Mouse (Mus musculus): ENCODE measurements at regions not wholly inside any gene's neighbourhood (a gene's known extent, or its start where the extent isn't known, plus 50 kb on each side); places are given as distances from the start of the nearest gene placed in this dataset.
A peak's percentile ranks its signal among the peaks of the same experiment; 100 is the strongest.

- no peak for ATAC-seq (ENCODE audit: poor library complexity, severe bottlenecking)
These were observed 145.0 kb downstream of the Setd4 start for GRCm38 (mm10) chr16:93458598-93459496.

GRCm38 (mm10) chr16:93458011-93458585, 145.8 kb downstream of the Setd4 start:
- ATAC-seq (ENCODE audit: poor library complexity, severe bottlenecking): no peak

- ATAC-seq (ENCODE audit: poor library complexity, severe bottlenecking): no peak
These were observed 147.0 kb downstream of the Setd4 start for GRCm38 (mm10) chr16:93456706-93457425.

- ATAC-seq (ENCODE audit: poor library complexity, severe bottlenecking): peak; percentile 82
These were observed 149.5 kb downstream of the Setd4 start for GRCm38 (mm10) chr16:93454080-93454997.

- no peak for ATAC-seq (ENCODE audit: poor library complexity, severe bottlenecking)
These were observed 150.8 kb downstream of the Setd4 start for GRCm38 (mm10) chr16:93453056-93453455.

GRCm38 (mm10) chr16:93450896-93451295, 153.0 kb downstream of the Setd4 start:
- no peak for ATAC-seq (ENCODE audit: poor library complexity, severe bottlenecking)

- no peak for ATAC-seq (ENCODE audit: poor library complexity, severe bottlenecking)
These were observed 153.9 kb downstream of the Setd4 start for GRCm38 (mm10) chr16:93449925-93450324.

- no peak for ATAC-seq (ENCODE audit: poor library complexity, severe bottlenecking)
These were observed 155.7 kb downstream of the Setd4 start for GRCm38 (mm10) chr16:93448124-93448523.

GRCm38 (mm10) chr16:93446970-93447369, 156.9 kb downstream of the Setd4 start:
- peak; percentile 93 for ATAC-seq (ENCODE audit: poor library complexity, severe bottlenecking)

GRCm38 (mm10) chr16:93446206-93446605, 157.7 kb downstream of the Setd4 start:
- no peak for ATAC-seq (ENCODE audit: poor library complexity, severe bottlenecking)

- no peak for ATAC-seq (ENCODE audit: poor library complexity, severe bottlenecking)
These were observed 161.0 kb downstream of the Setd4 start for GRCm38 (mm10) chr16:93442837-93443236.

- ATAC-seq (ENCODE audit: poor library complexity, severe bottlenecking): peak; percentile 83
These were observed 166.0 kb downstream of the Setd4 start for GRCm38 (mm10) chr16:93437608-93438425.

- ATAC-seq (ENCODE audit: poor library complexity, severe bottlenecking): peak; percentile 30
These were observed 167.1 kb downstream of the Setd4 start for GRCm38 (mm10) chr16:93436732-93437131.

- no peak for ATAC-seq (ENCODE audit: poor library complexity, severe bottlenecking)
These were observed 172.5 kb downstream of the Setd4 start for GRCm38 (mm10) chr16:93431316-93431715.

- peak; percentile 68 for ATAC-seq (ENCODE audit: poor library complexity, severe bottlenecking)
These were observed 174.5 kb downstream of the Setd4 start for GRCm38 (mm10) chr16:93429324-93429781.

GRCm38 (mm10) chr16:93427264-93427663, 176.6 kb downstream of the Setd4 start:
- no peak for ATAC-seq (ENCODE audit: poor library complexity, severe bottlenecking)

GRCm38 (mm10) chr16:93425731-93426130, 178.1 kb downstream of the Setd4 start:
- ATAC-seq (ENCODE audit: poor library complexity, severe bottlenecking): no peak

GRCm38 (mm10) chr16:93423174-93423573, 180.7 kb downstream of the Setd4 start:
- ATAC-seq (ENCODE audit: poor library complexity, severe bottlenecking): 0 out of 2 replicates have a peak, but pooled peaks have one; percentile 31

- no peak for ATAC-seq (ENCODE audit: poor library complexity, severe bottlenecking)
These were observed 181.6 kb downstream of the Setd4 start for GRCm38 (mm10) chr16:93422221-93422620.
